Mouse (Mus musculus) ZHBTc4 (cell line): Measurements from ENCODE around the gene Lama4.
A peak's percentile ranks its signal among the peaks of the same experiment; 100 is the strongest.

Source experiments
- DNase-seq: peaks from one replicate; pipeline ENCODE4 v3.0.0-alpha.2; 2011; ENCODE audit warnings: low read depth, low spot score

The Lama4 gene

GRCm38 (mm10) chr10:38965075-38965781, at the start of gene Lama4:
Gene Lama4 (plus strand): TSS chr10:38965515.
- DNase-seq = peak; percentile 84

DNA sequence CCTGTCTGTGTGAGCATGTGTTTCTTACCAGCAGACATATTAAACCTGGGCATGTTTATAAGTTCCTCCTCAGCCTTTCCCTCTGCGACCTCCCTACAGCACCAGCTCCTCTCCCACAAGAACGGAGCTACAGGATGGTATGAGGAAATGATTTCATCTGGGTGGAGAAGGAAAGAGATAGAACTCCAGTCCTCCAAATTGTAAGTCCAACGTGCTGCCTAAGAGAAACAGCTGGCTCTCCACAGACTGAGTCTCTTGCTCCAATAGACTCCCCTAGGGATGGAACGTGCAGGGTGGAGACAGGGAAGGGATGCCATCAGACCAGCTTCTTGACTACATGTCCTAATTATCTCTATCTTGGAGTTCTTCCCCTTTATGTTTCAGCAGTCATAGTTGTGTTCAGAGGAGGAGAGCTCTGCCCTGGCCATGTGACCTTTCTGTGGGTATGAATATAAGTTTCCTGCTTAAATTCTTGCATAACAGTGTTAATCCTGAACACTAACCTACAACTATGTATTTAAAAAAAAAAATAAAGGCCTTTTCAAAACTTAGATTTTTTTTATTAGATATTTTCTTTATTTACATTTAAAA, 49.2 kb upstream of the Lama4 start:
- no peak for DNase-seq

GRCm38 (mm10) chr10:38928940-38929697, 36.2 kb upstream of the Lama4 start:
- DNase-seq = no peak

- no peak for DNase-seq
Measured at GRCm38 (mm10) chr10:38944701-38945100, 20.6 kb upstream of the Lama4 start.

DNA sequence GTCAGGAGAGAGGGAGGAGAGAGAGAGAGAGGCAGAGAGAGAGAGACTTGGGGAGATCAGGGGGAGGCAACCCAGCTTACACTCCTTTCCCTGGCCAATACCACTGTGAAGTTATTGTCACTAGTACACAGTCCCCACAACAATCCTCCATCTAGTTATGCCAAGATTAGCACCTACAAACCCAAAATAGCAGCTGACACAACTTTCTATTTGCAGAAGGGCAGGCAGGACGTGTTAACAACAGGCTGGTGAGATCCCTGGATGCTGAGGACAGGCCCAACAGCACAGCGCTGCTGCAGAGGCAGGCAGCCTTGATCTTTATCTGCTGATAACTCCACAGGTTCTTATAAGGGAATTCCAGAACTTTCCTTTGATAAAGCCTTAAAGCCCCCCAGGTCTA, 3.4 kb upstream of the Lama4 start:
- no peak for DNase-seq

DNA sequence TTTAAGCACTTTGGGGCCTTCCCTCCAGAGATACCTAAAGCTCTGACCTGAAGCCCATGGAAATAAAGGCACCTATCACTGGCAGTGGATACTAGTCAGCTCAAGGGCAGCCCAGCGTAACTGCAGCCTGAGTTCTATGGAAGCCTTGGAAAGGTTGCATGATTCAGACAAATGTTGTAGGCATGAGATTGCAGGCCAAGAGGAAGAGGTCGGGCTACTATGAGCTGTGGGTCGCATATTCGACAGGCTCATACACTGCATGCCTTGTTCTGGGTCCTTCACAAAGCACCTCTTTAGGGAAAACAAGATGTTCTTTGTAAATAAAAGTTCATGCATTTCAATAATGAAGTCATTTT, 618 bp upstream of the Lama4 start:
- DNase-seq = no peak

DNA sequence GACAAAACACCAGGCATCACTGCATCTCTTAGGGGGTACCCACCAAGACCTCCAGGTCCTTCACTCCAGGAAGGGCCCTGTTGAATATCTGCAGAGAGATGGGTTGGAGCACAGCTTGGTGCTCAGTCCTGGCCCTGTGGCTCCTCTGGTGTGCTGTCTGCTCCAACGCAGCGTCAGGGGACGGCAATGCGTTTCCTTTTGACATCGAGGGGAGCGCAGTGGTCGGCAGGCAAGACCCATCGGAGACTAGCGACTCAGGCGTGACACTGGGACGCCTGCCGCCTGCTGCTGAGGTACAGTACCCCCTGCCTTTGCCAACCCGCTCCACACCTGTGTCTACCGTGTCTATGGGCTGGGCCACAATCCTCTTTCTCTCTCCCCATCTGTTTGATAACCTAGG, 542 bp downstream of the Lama4 start:
- DNase-seq = peak; percentile 35

DNA sequence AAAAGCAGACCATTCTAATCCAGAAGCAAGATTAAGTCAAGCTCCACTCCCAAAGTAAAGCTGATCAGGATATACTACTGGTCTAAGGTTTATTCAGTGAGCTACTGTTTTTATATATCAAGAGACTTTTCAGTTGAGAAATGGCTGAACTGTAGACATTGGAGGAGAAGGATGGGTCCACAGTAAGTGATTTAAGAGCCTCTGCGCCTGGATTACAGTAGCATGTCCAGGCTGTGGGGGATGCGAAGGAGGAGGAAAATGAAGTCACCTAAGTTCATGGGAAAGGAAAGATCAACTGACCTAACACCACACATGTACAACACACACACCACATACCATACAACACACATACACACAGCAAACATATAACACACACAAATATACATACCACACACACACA, 1.3 kb downstream of the Lama4 start:
- no peak for DNase-seq

DNA sequence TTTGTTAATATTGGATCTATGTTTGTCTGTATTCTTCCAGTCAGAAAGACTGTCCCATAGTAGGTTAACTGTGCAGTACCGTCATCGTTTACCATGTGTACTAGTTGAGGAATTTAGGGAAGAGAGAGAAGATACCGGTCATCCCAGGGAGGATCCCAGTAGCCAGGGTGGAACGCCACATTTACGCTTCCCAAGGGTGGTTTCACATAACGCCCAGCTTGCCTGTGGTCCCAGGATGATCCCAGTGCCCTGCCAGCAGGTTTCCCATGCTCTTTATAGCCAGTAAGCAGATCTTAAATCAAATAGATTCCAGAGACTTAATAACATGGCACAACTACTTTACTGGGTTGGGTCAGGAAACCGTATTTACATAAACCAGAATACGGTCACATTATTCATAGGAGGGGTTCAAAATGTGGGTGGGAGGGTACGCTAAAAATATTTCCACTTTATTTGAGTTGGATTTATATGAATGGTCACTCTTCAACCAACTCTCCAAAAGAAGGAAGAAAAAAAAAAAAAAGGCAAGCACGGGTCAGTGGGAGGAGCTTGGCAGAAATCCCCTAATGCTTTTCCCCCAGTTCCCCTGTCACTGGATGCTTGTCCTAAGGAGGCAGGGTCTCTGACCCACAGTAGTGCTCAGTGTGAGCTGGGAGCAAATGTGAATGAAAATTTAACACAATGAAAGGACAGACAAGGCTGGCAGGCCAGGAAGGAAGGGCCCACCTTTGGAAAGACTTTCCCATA, 3.2 kb downstream of the Lama4 start:
- DNase-seq = peak; percentile 35

DNA sequence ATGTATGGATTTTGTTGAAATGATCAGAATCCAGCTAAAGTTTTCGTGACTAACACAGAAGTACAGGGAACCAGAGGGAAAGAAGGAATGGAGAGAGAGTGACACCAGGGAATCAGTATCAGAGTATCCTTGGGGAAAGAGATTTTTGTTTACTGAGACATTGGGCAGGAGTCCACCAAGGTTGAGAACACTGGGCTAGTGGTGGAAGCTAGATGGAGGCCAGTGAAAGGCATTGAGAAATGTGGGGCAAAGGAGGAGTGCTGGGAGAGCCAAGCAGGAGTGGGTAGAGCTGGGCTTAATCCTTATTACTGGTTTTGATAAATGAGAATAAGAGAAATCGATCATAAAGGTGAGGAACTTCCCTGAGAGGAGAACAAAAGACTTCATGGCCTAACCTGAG, 4.2 kb downstream of the Lama4 start:
- no peak for DNase-seq

DNA sequence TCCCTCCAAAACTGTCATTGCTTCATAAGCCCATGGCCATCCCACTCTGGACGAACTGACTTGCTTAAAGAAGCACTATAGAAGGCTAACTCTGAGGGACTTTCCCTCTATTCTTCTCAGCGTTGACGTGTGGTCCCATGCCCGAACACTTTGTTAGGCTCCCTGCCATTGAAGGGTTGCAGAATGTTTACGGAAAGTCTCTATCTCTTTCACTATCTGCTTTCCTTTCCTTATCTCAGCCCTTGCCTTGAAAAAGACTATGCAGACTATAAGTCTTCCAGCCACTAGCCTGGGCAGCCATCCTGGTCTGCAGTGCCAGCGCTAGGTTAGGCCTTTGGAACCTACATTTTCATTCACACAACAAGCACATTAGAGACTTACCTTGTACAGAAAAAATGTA, 4.7 kb downstream of the Lama4 start:
- DNase-seq = no peak

DNA sequence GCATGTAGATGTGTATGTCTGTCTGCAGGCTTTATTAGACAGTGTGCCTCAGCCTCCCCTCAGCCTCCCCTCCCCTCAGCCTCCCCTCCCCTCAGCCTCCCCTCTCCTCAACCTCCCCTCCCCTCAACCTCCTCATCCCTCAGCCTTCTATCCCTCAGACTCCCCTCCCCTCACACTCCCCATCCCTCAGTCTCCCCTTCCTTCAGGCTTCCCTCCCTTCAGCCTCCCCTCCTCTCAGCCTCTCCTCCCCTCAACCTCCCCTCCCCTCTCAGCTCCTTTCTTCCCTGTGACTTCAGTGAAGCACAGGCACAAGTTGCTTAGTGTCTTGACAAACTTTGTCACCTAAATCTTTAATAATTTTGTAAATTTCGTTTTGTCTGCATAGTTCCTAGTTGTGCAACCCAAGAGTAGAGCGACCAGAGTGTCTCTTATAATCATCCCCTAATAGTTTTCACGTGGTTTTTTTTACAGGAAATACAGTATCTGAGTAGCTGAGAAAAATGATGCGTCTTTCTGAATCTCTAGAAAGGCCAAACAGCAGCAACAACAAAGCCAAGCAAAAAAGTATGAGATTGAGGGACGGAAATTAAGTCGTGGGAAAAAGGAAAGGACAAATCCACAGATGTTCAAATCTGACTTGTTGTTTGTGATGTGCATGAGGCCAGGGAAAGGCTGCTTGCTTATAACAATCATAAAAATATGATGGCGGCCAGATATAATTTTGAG, 7.1 kb downstream of the Lama4 start:
- DNase-seq = no peak

DNA sequence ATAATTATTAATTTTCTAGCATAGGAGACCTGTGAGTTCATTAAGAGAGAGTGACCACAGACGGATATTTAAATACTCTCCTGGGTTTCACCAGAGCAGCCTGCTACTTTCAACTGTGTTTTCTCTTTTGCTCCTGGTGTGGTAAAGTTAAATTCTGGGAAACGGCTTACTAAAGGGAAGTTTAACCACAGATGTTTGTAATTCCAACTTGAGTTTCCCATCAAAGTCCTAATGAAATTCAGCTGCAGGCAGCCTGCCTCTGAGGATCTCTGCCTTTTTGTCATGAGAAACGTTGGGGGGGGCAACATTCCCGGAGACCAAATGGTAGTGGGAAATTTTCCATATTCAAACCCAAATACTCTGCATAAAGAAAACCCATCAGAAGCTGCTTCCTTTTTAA, 7.7 kb downstream of the Lama4 start:
- no peak for DNase-seq

- DNase-seq = no peak
Measured at GRCm38 (mm10) chr10:38978195-38978594, 12.9 kb downstream of the Lama4 start.

DNA sequence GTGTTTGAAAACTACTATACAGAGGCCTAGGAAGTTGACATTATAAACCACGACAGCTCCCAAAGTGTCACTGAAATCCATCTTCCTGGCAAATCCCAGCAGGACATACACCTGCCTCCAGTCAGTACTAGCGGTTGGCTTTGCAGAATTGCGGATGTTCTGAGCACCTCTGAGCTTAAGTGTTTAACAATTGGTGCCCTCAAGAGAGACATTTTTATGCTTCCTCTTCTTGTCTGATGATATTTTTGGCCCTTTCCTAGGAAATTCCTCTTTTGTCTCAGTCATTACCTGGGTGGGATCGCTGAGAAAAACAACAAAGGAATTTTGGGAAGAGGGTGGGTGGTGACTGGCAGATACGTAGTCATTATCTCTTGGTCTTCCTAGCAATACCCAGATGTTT, 14.4 kb downstream of the Lama4 start:
- DNase-seq = no peak

DNA sequence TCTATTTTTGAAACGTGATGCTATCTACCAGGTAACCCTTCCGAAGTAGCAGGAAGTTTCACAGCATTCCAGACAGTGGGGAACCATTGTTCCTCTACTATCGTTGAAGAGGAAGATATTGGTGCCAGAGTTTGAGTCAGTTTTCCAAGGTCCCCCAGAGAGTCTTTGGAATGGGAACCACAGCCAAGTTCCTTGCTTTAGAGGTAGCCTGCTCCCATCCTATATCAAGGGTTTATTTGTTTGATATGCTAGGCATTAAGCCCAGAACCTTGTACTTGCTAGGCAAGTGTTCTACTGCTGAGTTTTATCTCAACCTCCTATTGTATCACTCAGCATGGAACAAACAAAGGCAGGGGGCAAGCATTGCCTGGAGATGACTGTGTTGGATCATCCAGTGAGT, 15.7 kb downstream of the Lama4 start:
- no peak for DNase-seq

GRCm38 (mm10) chr10:38984358-38985075, 19.2 kb downstream of the Lama4 start:
- no peak for DNase-seq

DNA sequence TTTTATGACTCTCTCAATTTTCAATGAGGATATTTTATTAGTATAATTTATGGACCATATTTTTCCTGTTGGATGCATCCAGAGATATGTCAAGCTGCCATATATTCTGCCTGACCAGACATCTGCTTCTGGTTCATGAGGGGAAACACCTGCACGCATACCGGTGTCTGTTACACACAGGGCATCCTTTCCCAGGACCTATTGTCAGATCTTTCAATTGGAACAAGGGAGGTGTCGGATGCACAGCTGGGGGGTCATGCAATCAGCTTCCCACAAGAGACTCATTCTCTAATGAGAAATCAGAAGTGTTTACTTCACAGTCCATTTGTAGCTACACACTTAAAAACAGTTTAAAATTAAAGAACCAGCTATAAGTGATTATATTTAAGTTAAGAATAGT, 20.7 kb downstream of the Lama4 start:
- no peak for DNase-seq

- no peak for DNase-seq
Measured at GRCm38 (mm10) chr10:38992827-38993226, 27.5 kb downstream of the Lama4 start.

GRCm38 (mm10) chr10:38993632-38994424, 28.5 kb downstream of the Lama4 start:
- no peak for DNase-seq
